Mouse (Mus musculus) lung, embryonic 14.5 days (tissue): ENCODE measurements at regions not wholly inside any gene's neighbourhood (a gene's known extent, or its start where the extent isn't known, plus 50 kb on each side); places are given as distances from the start of the nearest gene placed in this dataset.

Experiments used
- ATAC-seq: fragments of 200-750 bp; cut with Nextera tagmentation; 2 replicates; pipeline ENCODE4 v1.8.0; 2017; ENCODE audit warnings: mild to moderate bottlenecking, moderate TSS enrichment, moderate library complexity; ENCODE audit not compliant: insufficient read depth
- DNase-seq: peaks from one replicate; pipeline ENCODE4 v3.0.0-alpha.2; 2015
- H3K27ac ChIP-seq: fragments of 300-500 bp; sonication (generic); 2 replicates; pipeline ENCODE4 v1.5.1; 2014; ENCODE audit warnings: low read depth, mild to moderate bottlenecking, moderate library complexity
- H3K27me3 ChIP-seq: fragments of 300-500 bp; sonication (generic); 2 replicates; pipeline ENCODE4 v1.6.1; 2014; ENCODE audit warnings: low read length, control low read depth; ENCODE audit not compliant: insufficient read depth
- H3K36me3 ChIP-seq: fragments of 300-500 bp; sonication (generic); 2 replicates; pipeline ENCODE4 v1.6.1; 2014; ENCODE audit warnings: control low read depth; ENCODE audit not compliant: insufficient read depth
- H3K4me1 ChIP-seq: fragments of 300-500 bp; sonication (generic); 2 replicates; pipeline ENCODE4 v1.6.1; 2014; ENCODE audit warnings: antibody characterized with exemption, control low read depth; ENCODE audit not compliant: insufficient read depth
- H3K4me2 ChIP-seq: fragments of 300-500 bp; sonication (generic); 2 replicates; pipeline ENCODE4 v1.6.1; 2014; ENCODE audit warnings: mild to moderate bottlenecking
- H3K4me3 ChIP-seq: fragments of 300-500 bp; sonication (generic); 2 replicates; pipeline ENCODE4 v1.5.1; 2014; ENCODE audit warnings: low read depth, low read length
- H3K9ac ChIP-seq: fragments of 300-500 bp; sonication (generic); 2 replicates; pipeline ENCODE4 v1.6.1; 2014
- H3K9me3 ChIP-seq: fragments of 300-500 bp; sonication (generic); 2 replicates; pipeline ENCODE4 v1.6.1; 2016; ENCODE audit warnings: low read depth, low read length, control low read depth
- CTCF ChIP-seq: IDR thresholded peaks from 2 replicates; pipeline ENCODE4 v1.5.1; 2016; ENCODE audit warnings: antibody characterized with exemption, low read depth
- WGBS: fragments of 180-500 bp; shearing (Covaris S2); extraction: QIAGEN DNeasy Blood & Tissue Kit; methylation state at CpG from one replicate; pipeline ENCODE4 v1.1.7; 2014; 5-methylcytosine and 5-hydroxymethylcytosine counted together

DNA sequence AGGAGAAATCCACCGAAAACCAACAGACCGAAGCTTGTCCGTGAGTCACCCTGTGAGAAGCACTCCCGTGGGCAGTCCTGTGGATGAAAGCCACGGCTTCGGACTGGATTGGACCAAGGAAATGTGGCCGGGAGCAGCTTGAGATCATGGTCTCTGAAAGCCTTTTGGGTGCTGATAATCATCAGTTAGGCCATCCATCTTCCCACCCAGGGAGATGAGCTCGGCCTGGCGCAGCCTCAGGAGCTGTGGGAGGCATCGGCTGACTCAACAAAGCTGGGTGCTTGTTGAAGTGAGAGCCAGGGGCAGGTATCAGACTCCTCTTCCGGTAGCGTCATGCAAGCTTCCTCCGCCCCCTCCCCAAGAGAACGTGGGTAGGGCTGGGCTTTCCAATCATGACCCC is 582.2 kb upstream of the Gm19410 start:
- Histone ChIP-seq H3K36me3 (no peaks in the 10 kb centered on the region), H3K9ac (no peak overlapping the region), H3K9me3 (no peaks in the 10 kb centered on the region), H3K27ac (no peak overlapping the region), H3K4me2 (no peak overlapping the region), H3K4me3 (no peak overlapping the region), H3K4me1 (no peaks in the 10 kb centered on the region), H3K27me3 (no peaks in the 10 kb centered on the region)
- DNase-seq: no peak
- WGBS: 80% methylated on average over 14 of the region's 14 CpGs
- ATAC-seq: no peak
- TF ChIP-seq CTCF: no peak

DNA sequence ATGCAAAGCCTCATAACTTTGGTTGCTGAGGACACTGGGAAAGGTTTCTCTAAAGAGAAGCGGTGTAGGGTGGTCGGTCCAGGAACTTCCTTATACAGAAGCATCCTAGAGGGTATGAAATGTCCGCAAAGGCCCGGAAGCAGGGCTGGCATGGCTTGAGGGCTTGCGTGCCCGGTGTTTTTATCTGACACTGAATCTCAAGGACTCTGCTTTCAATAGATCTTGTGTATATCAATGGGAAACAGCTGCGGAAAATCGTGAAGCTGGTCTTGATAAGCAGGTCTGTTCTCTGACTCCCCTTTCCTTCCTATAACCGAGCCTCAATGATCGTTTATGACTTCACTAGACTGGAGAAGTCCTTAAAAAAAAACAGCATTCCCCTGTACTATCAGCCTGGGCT is 580.4 kb upstream of the Gm19410 start:
- no peak overlapping the region for H3K4me3 ChIP-seq
- H3K36me3 ChIP-seq: no peaks in the 10 kb centered on the region
- H3K9ac ChIP-seq: no peak overlapping the region
- H3K27me3 ChIP-seq: no peaks in the 10 kb centered on the region
- no peaks in the 10 kb centered on the region for H3K9me3 ChIP-seq
- peak; percentile 26 for DNase-seq
- 51% methylated on average over 10 of the region's 10 CpGs for WGBS
- no peak for ATAC-seq
- peak overlapping the region; percentile 13; the same call in 1 of the 2 replicates for H3K27ac ChIP-seq
- no peak for TF ChIP-seq CTCF
- 0 out of 2 replicates have a peak overlapping the region, but pooled peaks have one; percentile 10 for H3K4me2 ChIP-seq
- no peaks in the 10 kb centered on the region for H3K4me1 ChIP-seq

DNA sequence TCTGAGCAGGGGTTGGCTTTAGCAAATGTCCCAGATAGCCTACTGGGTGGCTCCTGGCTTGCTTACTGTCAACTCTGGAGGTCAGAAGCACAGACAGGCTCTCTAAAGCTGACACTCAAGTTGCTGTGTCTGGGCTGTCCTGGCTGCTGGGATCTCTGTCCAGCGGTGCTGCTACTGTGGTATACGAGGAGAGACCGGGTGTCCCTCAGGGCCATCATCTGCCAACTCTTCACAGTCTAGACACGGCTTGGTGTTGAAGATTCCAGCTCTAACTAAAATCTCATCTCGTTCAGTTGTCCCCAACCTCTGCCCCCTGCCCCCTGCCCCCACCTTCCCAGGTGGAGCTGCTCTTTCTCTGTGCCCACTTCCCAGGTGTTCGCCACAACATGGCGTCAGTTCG is 577.1 kb upstream of the Gm19410 start:
- ATAC-seq (no peak), DNase-seq (no peak)
- TF ChIP-seq CTCF: no peak
- H3K4me3 ChIP-seq: no peak overlapping the region
- no peaks in the 10 kb centered on the region for H3K27me3 ChIP-seq
- no peaks in the 10 kb centered on the region for H3K9me3 ChIP-seq
- H3K36me3 ChIP-seq: no peaks in the 10 kb centered on the region
- no peak overlapping the region for H3K4me2 ChIP-seq
- no peak overlapping the region for H3K27ac ChIP-seq
- WGBS: 87% methylated on average over 8 of the region's 8 CpGs
- 0 out of 2 replicates have a peak, but pooled peaks cover 2% of the 10 kb centered on the region for H3K4me1 ChIP-seq
- H3K9ac ChIP-seq: no peak overlapping the region

DNA sequence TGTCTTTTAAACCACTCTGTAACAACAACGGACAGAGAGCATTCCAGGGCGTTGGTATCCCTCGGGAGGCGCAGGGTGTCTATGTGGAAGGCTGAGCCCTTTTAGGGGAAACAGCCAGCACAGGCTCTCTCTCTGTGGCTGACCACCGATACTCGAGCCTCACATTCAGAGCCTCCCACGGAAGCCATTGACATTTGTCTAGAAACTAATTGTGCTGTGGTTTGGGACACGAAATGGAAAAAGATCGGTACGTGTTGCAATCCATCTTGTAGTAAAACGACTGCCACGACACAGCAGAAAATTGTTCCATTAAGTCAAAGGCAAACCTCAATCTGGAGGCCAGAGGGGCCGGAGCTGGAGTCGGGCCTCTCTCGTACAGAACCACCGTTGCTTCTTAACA is 575.9 kb upstream of the Gm19410 start:
- 76% methylated on average over 16 of the region's 16 CpGs for WGBS
- Histone ChIP-seq H3K27me3 (no peaks in the 10 kb centered on the region), H3K4me2 (no peak overlapping the region), H3K4me1 (0 out of 2 replicates have a peak, but pooled peaks cover 3% of the 10 kb centered on the region), H3K27ac (no peak overlapping the region), H3K9ac (no peak overlapping the region), H3K4me3 (no peak overlapping the region), H3K36me3 (no peaks in the 10 kb centered on the region), H3K9me3 (no peaks in the 10 kb centered on the region)
- no peak for TF ChIP-seq CTCF
- ATAC-seq: no peak
- no peak for DNase-seq

DNA sequence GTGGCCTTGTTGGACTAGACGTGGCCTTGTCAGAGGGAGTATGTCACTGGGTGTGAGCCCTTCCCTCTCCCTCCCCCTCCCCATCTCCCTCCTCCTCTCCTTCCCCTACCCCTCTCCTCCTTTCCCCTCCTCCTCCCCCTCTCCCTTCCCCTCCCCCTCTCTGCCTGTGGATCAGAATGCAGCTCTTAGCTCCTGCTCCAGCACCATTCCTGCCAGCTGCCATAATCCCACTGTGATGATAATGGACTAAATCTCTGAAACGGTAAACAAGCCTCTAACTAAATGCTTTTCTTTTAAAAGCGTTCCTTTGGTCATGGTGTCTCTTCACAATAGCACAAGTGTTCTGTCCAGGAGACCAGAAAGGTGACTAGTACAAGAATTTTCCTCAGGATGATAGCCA is 573.1 kb upstream of the Gm19410 start:
- 48% methylated on average over 3 of the region's 3 CpGs for WGBS
- no peak overlapping the region for H3K9ac ChIP-seq
- no peaks in the 10 kb centered on the region for H3K36me3 ChIP-seq
- no peak overlapping the region for H3K27ac ChIP-seq
- H3K27me3 ChIP-seq: no peaks in the 10 kb centered on the region
- H3K9me3 ChIP-seq: no peaks in the 10 kb centered on the region
- ATAC-seq: no peak
- H3K4me2 ChIP-seq: no peak overlapping the region
- 0 out of 2 replicates have a peak, but pooled peaks cover 3% of the 10 kb centered on the region for H3K4me1 ChIP-seq
- TF ChIP-seq CTCF: no peak
- no peak for DNase-seq
- no peak overlapping the region for H3K4me3 ChIP-seq

DNA sequence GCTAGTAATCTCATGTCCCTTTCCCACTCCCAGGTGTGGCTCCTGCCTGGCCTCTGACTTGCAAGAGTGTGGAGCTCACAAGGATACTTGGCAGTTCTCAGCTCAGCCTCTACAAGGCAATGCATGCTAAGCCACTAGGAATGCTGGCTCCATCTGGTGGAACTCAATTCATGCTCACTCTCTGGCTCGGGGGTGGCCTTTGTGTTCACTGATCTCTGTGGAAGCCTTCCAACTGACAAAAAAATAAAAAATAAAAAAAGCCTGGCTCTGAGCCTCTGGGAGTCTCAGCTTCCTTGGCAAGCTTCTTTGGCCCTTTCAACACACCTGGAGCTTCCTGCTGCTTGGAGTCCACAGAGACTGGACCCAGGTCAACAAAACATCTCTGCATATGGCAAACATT is 571.8 kb upstream of the Gm19410 start:
- H3K9me3 ChIP-seq: no peaks in the 10 kb centered on the region
- no peak overlapping the region for H3K9ac ChIP-seq
- no peaks in the 10 kb centered on the region for H3K36me3 ChIP-seq
- H3K27ac ChIP-seq: no peak overlapping the region
- H3K4me2 ChIP-seq: no peak overlapping the region
- 12% methylated on average over 1 of the region's 1 CpGs for WGBS
- H3K27me3 ChIP-seq: no peaks in the 10 kb centered on the region
- TF ChIP-seq CTCF: peak; percentile 60
- DNase-seq (peak; percentile 88), ATAC-seq (peak; percentile 87)
- no peak overlapping the region for H3K4me3 ChIP-seq
- 0 out of 2 replicates have a peak, but pooled peaks cover 3% of the 10 kb centered on the region for H3K4me1 ChIP-seq

DNA sequence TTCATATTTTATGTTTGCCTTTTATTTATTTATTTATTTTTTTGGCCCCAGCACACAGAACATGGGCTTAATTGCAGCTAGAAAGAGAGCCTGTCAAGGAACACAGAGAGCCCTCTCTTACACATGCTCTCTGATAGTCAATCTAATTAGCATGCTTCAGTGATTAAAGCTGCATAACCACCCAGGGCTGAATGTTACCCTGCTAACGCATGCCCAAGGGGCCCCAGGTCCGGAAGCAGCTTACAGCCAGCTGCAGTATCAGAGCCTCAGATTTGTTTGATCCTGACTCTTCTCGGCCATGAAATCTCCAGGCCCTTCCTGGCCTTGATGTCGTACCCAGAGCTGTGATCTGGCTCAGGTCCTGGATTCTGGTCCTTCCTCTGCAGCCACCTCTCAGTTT is 569.4 kb upstream of the Gm19410 start:
- no peak overlapping the region for H3K4me2 ChIP-seq
- WGBS: 42% methylated on average over 4 of the region's 4 CpGs
- H3K9ac ChIP-seq: no peak overlapping the region
- TF ChIP-seq CTCF: no peak
- no peak for DNase-seq
- H3K4me3 ChIP-seq: no peak overlapping the region
- H3K27ac ChIP-seq: no peak overlapping the region
- H3K4me1 ChIP-seq: peaks cover 6% of the 10 kb centered on the region; the same call in 1 of the 2 replicates
- no peak for ATAC-seq
- H3K36me3 ChIP-seq: no peaks in the 10 kb centered on the region
- no peaks in the 10 kb centered on the region for H3K9me3 ChIP-seq
- no peaks in the 10 kb centered on the region for H3K27me3 ChIP-seq

DNA sequence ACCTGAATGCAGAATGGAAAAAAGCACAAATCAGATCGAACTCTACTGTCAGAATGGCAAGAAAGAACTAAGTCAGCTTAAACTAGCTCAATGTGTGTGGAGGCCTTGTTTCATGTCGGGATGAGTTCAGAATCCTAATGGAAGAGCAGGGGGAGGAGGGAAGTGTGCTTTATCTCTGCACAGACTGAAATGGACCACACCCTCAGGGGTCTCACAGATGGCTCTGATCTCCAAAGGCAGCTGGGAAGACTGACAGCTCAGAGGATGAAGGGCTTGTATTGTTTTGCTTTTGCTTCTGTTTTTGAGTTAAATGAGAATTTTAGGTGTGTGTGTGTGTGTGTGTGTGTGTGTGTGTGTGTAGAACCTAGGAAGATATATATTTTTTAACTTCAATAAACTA is 566.8 kb upstream of the Gm19410 start:
- no peak overlapping the region for H3K4me2 ChIP-seq
- no peak for TF ChIP-seq CTCF
- H3K27me3 ChIP-seq: no peaks in the 10 kb centered on the region
- no peak overlapping the region for H3K27ac ChIP-seq
- peaks cover 8% of the 10 kb centered on the region; the same call in 1 of the 2 replicates for H3K4me1 ChIP-seq
- no peak for DNase-seq
- H3K36me3 ChIP-seq: no peaks in the 10 kb centered on the region
- no peak overlapping the region for H3K4me3 ChIP-seq
- H3K9ac ChIP-seq: no peak overlapping the region
- no peak for ATAC-seq
- no peaks in the 10 kb centered on the region for H3K9me3 ChIP-seq
- WGBS: 59% methylated on average over 2 of the region's 2 CpGs
